Mouse (Mus musculus): Measurements from ENCODE around the gene Chchd1. TPM values are rescaled to one million over a fixed set of nuclear protein-coding genes. Genes with fewer than 3 reads are reported as not detected.

Chchd1 gene
- 225 and 253 TPM in 2 replicates for polyA plus RNA-seq (2016; fragmentation: Nextera tagmentation; extraction: Ambion mirVana)

GRCm38 (mm10) chr14:20702741-20703381, at the start of gene Chchd1:
Chchd1 (plus strand) TSS chr14:20703006.
- Histone ChIP-seq H3K9me3 (no peaks in the 10 kb centered on the region), H3K4me3 (peak within 1 kb of the TSS; percentile 63), H3K9ac (replicated peaks) (peak within 1 kb of the TSS; percentile 71), H3K4me1 (peaks cover 38% of the 10 kb centered on the region), H3K36me3 (peaks cover 15% of the 10 kb centered on the region), H3K27me3 (no peaks in the 10 kb centered on the region), H3K27ac (replicated peaks) (peak within 1 kb of the TSS; percentile 81), H3K4me2 (replicated peaks) (peak within 1 kb of the TSS; percentile 72)
- under 1% methylated on average over 61 of the region's 61 CpGs for WGBS
- peak; percentile 68 for ATAC-seq (ENCODE audit: low FRiP score, low read depth)

GRCm38 (mm10) chr14:20654690-20655421, 48.0 kb upstream of the Chchd1 start:
- H3K9me3 ChIP-seq: no peaks in the 10 kb centered on the region
- H3K27me3 ChIP-seq: no peaks in the 10 kb centered on the region; the same call in 1 of the 2 replicates
- H3K4me1 ChIP-seq: no peaks in the 10 kb centered on the region
- ATAC-seq (ENCODE audit: low FRiP score, low read depth): no peak
- H3K27ac ChIP-seq (replicated peaks): no peak overlapping the region
- H3K4me2 ChIP-seq (replicated peaks): no peak overlapping the region
- H3K36me3 ChIP-seq: no peaks in the 10 kb centered on the region
- WGBS: 84% methylated on average over 9 of the region's 9 CpGs
- H3K9ac ChIP-seq (replicated peaks): no peak overlapping the region
- no peak overlapping the region for H3K4me3 ChIP-seq

GRCm38 (mm10) chr14:20655731-20656130, 47.1 kb upstream of the Chchd1 start:
- Histone ChIP-seq H3K9ac (replicated peaks) (no peak overlapping the region), H3K4me2 (replicated peaks) (no peak overlapping the region), H3K27ac (replicated peaks) (no peak overlapping the region), H3K9me3 (no peaks in the 10 kb centered on the region), H3K27me3 (no peaks in the 10 kb centered on the region; the same call in 1 of the 2 replicates), H3K4me3 (no peak overlapping the region), H3K36me3 (no peaks in the 10 kb centered on the region), H3K4me1 (peaks cover 3% of the 10 kb centered on the region; the same call in 1 of the 2 replicates)
- 81% methylated on average over 9 of the region's 9 CpGs for WGBS
- ATAC-seq (ENCODE audit: low FRiP score, low read depth): no peak

- no peak for ATAC-seq (ENCODE audit: low FRiP score, low read depth)
- WGBS: 35% methylated on average over 11 of the region's 11 CpGs
- H3K4me2 ChIP-seq (replicated peaks): no peak within 1 kb of the TSS
- peaks cover 4% of the 10 kb centered on the region for H3K4me1 ChIP-seq
- H3K9ac ChIP-seq (replicated peaks): no peak within 1 kb of the TSS
- H3K9me3 ChIP-seq: no peaks in the 10 kb centered on the region
- H3K27me3 ChIP-seq: no peaks in the 10 kb centered on the region; the same call in 1 of the 2 replicates
- no peaks in the 10 kb centered on the region for H3K36me3 ChIP-seq
- H3K4me3 ChIP-seq: no peak within 1 kb of the TSS
- H3K27ac ChIP-seq (replicated peaks): no peak within 1 kb of the TSS
Observed at GRCm38 (mm10) chr14:20656361-20656760, 46.4 kb upstream of the Chchd1 start, which contains the start of gene Myoz1. Myoz1 (minus strand) TSS chr14:20656540.

- no peak overlapping the region for H3K4me3 ChIP-seq
- ATAC-seq (ENCODE audit: low FRiP score, low read depth): no peak
- no peak overlapping the region for H3K27ac ChIP-seq (replicated peaks)
- H3K36me3 ChIP-seq: no peaks in the 10 kb centered on the region
- H3K9me3 ChIP-seq: no peaks in the 10 kb centered on the region
- H3K4me1 ChIP-seq: peaks cover 14% of the 10 kb centered on the region
- peaks cover 18% of the 10 kb centered on the region for H3K27me3 ChIP-seq
- no peak overlapping the region for H3K4me2 ChIP-seq (replicated peaks)
- H3K9ac ChIP-seq (replicated peaks): no peak overlapping the region
Observed at GRCm38 (mm10) chr14:20658326-20658725, 44.5 kb upstream of the Chchd1 start.

GRCm38 (mm10) chr14:20658902-20659301, 43.9 kb upstream of the Chchd1 start:
- peaks cover 24% of the 10 kb centered on the region for H3K27me3 ChIP-seq
- ATAC-seq (ENCODE audit: low FRiP score, low read depth): no peak
- no peak overlapping the region for H3K9ac ChIP-seq (replicated peaks)
- no peak overlapping the region for H3K27ac ChIP-seq (replicated peaks)
- peaks cover 14% of the 10 kb centered on the region for H3K4me1 ChIP-seq
- H3K4me2 ChIP-seq (replicated peaks): no peak overlapping the region
- WGBS: 90% methylated on average over 6 of the region's 6 CpGs
- H3K4me3 ChIP-seq: no peak overlapping the region
- H3K36me3 ChIP-seq: no peaks in the 10 kb centered on the region
- H3K9me3 ChIP-seq: no peaks in the 10 kb centered on the region

- Histone ChIP-seq H3K27me3 (peaks cover 31% of the 10 kb centered on the region), H3K9ac (replicated peaks) (no peak overlapping the region), H3K4me3 (no peak overlapping the region), H3K27ac (replicated peaks) (no peak overlapping the region), H3K9me3 (no peaks in the 10 kb centered on the region), H3K4me2 (replicated peaks) (no peak overlapping the region), H3K36me3 (no peaks in the 10 kb centered on the region), H3K4me1 (peaks cover 19% of the 10 kb centered on the region)
- WGBS: 97% methylated on average over 7 of the region's 7 CpGs
- no peak for ATAC-seq (ENCODE audit: low FRiP score, low read depth)
Observed at GRCm38 (mm10) chr14:20659687-20660086, 43.1 kb upstream of the Chchd1 start.

GRCm38 (mm10) chr14:20660827-20661660, 41.8 kb upstream of the Chchd1 start:
- Histone ChIP-seq H3K9ac (replicated peaks) (peak overlapping the region; percentile 74), H3K4me2 (replicated peaks) (peak overlapping the region; percentile 94), H3K36me3 (no peaks in the 10 kb centered on the region), H3K4me3 (peak overlapping the region; percentile 60), H3K4me1 (peaks cover 19% of the 10 kb centered on the region), H3K27ac (replicated peaks) (peak overlapping the region; percentile 85), H3K9me3 (no peaks in the 10 kb centered on the region), H3K27me3 (peaks cover 36% of the 10 kb centered on the region)
- WGBS: 1% methylated on average over 52 of the region's 52 CpGs
- peak; percentile 86 for ATAC-seq (ENCODE audit: low FRiP score, low read depth)

GRCm38 (mm10) chr14:20661661-20662331, 41.0 kb upstream of the Chchd1 start:
- Histone ChIP-seq H3K4me3 (peak overlapping the region; percentile 60), H3K9ac (replicated peaks) (peak overlapping the region; percentile 74), H3K27ac (replicated peaks) (peak overlapping the region; percentile 85), H3K4me1 (peaks cover 19% of the 10 kb centered on the region), H3K36me3 (no peaks in the 10 kb centered on the region), H3K27me3 (peaks cover 39% of the 10 kb centered on the region), H3K4me2 (replicated peaks) (peak overlapping the region; percentile 94), H3K9me3 (no peaks in the 10 kb centered on the region)
- WGBS: 7% methylated on average over 19 of the region's 19 CpGs
- peak; percentile 54 for ATAC-seq (ENCODE audit: low FRiP score, low read depth)

- WGBS: 93% methylated on average over 3 of the region's 3 CpGs
- Histone ChIP-seq H3K27ac (replicated peaks) (no peak overlapping the region), H3K9ac (replicated peaks) (peak overlapping the region; percentile 74; the same call in 1 of the 2 replicates), H3K4me3 (no peak overlapping the region), H3K4me1 (peaks cover 19% of the 10 kb centered on the region), H3K27me3 (peaks cover 45% of the 10 kb centered on the region), H3K9me3 (no peaks in the 10 kb centered on the region), H3K4me2 (replicated peaks) (no peak overlapping the region), H3K36me3 (no peaks in the 10 kb centered on the region)
- no peak for ATAC-seq (ENCODE audit: low FRiP score, low read depth)
Observed at GRCm38 (mm10) chr14:20662740-20663139, 40.1 kb upstream of the Chchd1 start.

- no peak for ATAC-seq (ENCODE audit: low FRiP score, low read depth)
- H3K36me3 ChIP-seq: no peaks in the 10 kb centered on the region
- no peak overlapping the region for H3K4me3 ChIP-seq
- WGBS: 78% methylated on average over 2 of the region's 2 CpGs
- H3K9me3 ChIP-seq: no peaks in the 10 kb centered on the region
- no peak overlapping the region for H3K4me2 ChIP-seq (replicated peaks)
- H3K4me1 ChIP-seq: peaks cover 19% of the 10 kb centered on the region
- no peak overlapping the region for H3K9ac ChIP-seq (replicated peaks)
- peaks cover 50% of the 10 kb centered on the region for H3K27me3 ChIP-seq
- H3K27ac ChIP-seq (replicated peaks): no peak overlapping the region
Observed at GRCm38 (mm10) chr14:20663601-20664000, 39.2 kb upstream of the Chchd1 start.
